Mouse (Mus musculus) heart, embryonic 11.5 days (tissue): ENCODE data around the gene Grap. TPM values are rescaled to one million over a fixed set of nuclear protein-coding genes. Genes with fewer than 3 reads are reported as not detected.
A peak's percentile ranks its signal among the peaks of the same experiment; 100 is the strongest.

Experiments used
- ATAC-seq: fragments of 200-750 bp; cut with Nextera tagmentation; replicated peaks from 2 replicates; pipeline ENCODE4 v1.8.0; 2017; ENCODE audit warnings: moderate library complexity; ENCODE audit not compliant: insufficient number of reproducible peaks, low FRiP score, low TSS enrichment
- H3K27ac ChIP-seq: fragments of 300-500 bp; sonication (generic); 2 replicates; pipeline ENCODE4 v1.5.1; 2014; ENCODE audit warnings: mild to moderate bottlenecking, low read depth, low read length
- H3K27me3 ChIP-seq: fragments of 300-500 bp; sonication (generic); 2 replicates; pipeline ENCODE4 v1.6.1; 2014; ENCODE audit warnings: mild to moderate bottlenecking, low read length, mixed read lengths; ENCODE audit not compliant: control insufficient read depth, insufficient read depth
- H3K36me3 ChIP-seq: fragments of 300-500 bp; sonication (generic); 2 replicates; pipeline ENCODE4 v1.6.1; 2014; ENCODE audit warnings: mild to moderate bottlenecking, low read length, moderate library complexity, mixed read lengths; ENCODE audit not compliant: control insufficient read depth, insufficient read depth
- H3K4me1 ChIP-seq: fragments of 300-500 bp; sonication (generic); 2 replicates; pipeline ENCODE4 v1.6.1; 2014; ENCODE audit warnings: low read length; ENCODE audit not compliant: control insufficient read depth, insufficient read depth
- H3K4me2 ChIP-seq: fragments of 300-500 bp; sonication (generic); 2 replicates; pipeline ENCODE4 v1.6.1; 2014; ENCODE audit warnings: mild to moderate bottlenecking, moderate library complexity
- H3K4me3 ChIP-seq: fragments of 300-500 bp; sonication (generic); 2 replicates; pipeline ENCODE4 v1.5.1; 2014; ENCODE audit warnings: low read depth, low read length
- H3K9ac ChIP-seq: fragments of 300-500 bp; sonication (generic); 2 replicates; pipeline ENCODE4 v1.6.1; 2014; ENCODE audit warnings: mild to moderate bottlenecking, low read depth, low read length, moderate library complexity
- H3K9me3 ChIP-seq: fragments of 300-500 bp; sonication (generic); replicated peaks from 2 replicates; pipeline ENCODE4 v1.6.1; 2016; ENCODE audit warnings: low read length; ENCODE audit not compliant: control insufficient read depth
- WGBS: fragments of 180-500 bp; shearing (Covaris S2); extraction: QIAGEN DNeasy Blood & Tissue Kit; methylation state at CpG from one replicate; pipeline ENCODE4 v1.1.7; 2014; ENCODE audit not compliant: insufficient replicate concordance; 5-methylcytosine and 5-hydroxymethylcytosine counted together
- polyA plus RNA-seq: library from polyadenylated mRNA; unstranded; fragments of >200 nt; fragmentation: Nextera tagmentation; extraction: Ambion mirVana; gene quantifications from 2 replicates; pipeline ENCODE4 v1.2.1, GENCODE M21; 2014

The Grap gene
- polyA plus RNA-seq, 1 experiment from 2014 or later, result 7.3 TPM

DNA sequence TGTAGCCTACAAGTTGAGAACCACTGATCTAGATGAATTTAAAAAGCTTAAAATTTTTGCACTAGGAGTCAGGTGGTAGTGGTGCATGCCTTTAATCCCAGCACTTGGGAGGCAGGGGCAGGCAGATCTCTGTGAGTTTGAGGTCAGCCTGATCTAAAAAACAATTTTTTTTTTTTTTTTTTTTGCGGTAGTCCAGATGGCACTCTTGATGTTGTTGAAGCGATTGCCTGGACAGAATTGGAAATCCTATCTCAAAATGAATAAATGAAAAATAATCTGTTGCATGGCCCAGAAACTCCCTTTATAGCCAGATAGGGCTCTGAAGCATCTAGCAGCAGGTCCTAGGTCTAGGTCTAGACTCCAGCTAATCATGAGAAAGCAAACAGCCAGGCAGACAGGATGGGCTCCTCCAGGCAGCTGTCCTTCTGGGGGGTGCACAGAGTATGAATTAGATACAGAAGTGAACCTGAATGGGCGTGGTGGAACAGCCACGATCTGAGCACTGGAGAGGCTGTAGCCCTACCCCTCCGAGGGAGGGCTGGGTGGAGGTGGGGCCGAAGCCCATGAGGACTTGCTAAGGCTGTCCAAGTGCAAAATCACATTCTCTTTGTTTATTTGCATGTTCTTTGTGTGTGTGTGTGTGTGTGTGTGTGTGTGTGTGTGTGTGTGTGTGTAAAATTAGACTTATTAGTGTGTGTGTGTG is 3.2 kb downstream of the Grap start:
- Histone ChIP-seq H3K4me1 (no peaks in the 10 kb centered on the region), H3K27me3 (0 out of 2 replicates have a peak, but pooled peaks cover 2% of the 10 kb centered on the region), H3K27ac (no peak overlapping the region), H3K4me3 (no peak overlapping the region), H3K36me3 (no peaks in the 10 kb centered on the region), H3K4me2 (no peak overlapping the region), H3K9ac (no peak overlapping the region), H3K9me3 (no peaks in the 10 kb centered on the region)
- WGBS, result 66% methylated on average over 6 of the region's 6 CpGs
- ATAC-seq, result no peak

DNA sequence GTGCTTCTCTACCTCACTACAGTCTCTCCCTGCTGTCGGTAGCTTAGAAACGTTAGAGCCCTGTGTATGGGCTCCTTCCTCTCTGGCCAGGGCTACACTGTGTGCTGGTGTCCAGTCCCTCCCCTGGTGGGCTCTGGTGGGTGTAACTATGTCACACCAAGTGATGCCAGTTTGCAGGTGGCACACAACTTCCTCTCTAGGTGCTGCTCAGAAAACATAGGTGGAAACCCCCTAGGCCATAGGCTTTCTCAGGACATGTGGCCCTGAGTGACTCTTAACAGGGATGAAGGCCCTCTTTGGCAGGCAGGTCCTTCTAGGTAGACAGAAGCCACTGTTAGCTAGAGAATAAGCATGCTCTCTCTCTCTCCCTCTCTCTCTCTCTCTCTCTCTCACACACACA is 4.4 kb downstream of the Grap start:
- Histone ChIP-seq H3K4me2 (no peak overlapping the region), H3K9me3 (no peaks in the 10 kb centered on the region), H3K27me3 (0 out of 2 replicates have a peak, but pooled peaks cover 4% of the 10 kb centered on the region), H3K27ac (no peak overlapping the region), H3K36me3 (no peaks in the 10 kb centered on the region), H3K9ac (no peak overlapping the region), H3K4me3 (no peak overlapping the region), H3K4me1 (no peaks in the 10 kb centered on the region)
- 63% methylated on average over 2 of the region's 2 CpGs for WGBS
- ATAC-seq, result no peak

DNA sequence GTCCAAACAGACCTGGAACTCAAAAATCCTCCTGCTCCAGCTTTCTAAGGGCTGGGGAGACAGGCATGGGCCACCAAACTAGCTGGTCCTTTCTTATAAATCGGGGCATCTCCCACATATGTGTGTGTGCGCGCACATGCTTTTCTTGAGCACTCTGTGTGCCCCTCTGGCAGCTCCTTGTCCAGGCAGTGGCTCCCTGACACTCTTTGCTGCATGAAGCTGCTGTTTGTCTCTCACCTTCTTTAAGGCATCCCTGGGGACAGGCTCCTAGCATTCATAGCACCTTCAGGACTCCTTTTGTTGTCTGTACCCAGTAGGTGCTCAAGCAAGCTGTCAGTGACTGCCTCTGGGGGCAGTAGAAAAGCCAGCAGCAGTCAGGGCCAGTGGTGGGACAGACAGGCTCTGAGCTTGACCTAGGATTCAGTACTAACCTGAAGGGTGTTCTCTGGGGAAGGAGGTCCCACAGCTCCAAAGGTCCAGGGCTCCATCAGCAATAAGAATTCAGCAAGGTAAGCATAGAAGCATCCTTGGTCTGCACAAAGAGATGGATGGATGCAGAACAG is 5.4 kb downstream of the Grap start:
- H3K4me3 ChIP-seq, result no peak overlapping the region
- no peak overlapping the region for H3K27ac ChIP-seq
- 86% methylated on average over 3 of the region's 3 CpGs for WGBS
- no peak for ATAC-seq
- no peak overlapping the region for H3K4me2 ChIP-seq
- no peaks in the 10 kb centered on the region for H3K4me1 ChIP-seq
- no peak overlapping the region; the same call in 1 of the 2 replicates for H3K9ac ChIP-seq
- no peaks in the 10 kb centered on the region for H3K9me3 ChIP-seq
- no peaks in the 10 kb centered on the region for H3K36me3 ChIP-seq
- H3K27me3 ChIP-seq, result 0 out of 2 replicates have a peak, but pooled peaks cover 4% of the 10 kb centered on the region

DNA sequence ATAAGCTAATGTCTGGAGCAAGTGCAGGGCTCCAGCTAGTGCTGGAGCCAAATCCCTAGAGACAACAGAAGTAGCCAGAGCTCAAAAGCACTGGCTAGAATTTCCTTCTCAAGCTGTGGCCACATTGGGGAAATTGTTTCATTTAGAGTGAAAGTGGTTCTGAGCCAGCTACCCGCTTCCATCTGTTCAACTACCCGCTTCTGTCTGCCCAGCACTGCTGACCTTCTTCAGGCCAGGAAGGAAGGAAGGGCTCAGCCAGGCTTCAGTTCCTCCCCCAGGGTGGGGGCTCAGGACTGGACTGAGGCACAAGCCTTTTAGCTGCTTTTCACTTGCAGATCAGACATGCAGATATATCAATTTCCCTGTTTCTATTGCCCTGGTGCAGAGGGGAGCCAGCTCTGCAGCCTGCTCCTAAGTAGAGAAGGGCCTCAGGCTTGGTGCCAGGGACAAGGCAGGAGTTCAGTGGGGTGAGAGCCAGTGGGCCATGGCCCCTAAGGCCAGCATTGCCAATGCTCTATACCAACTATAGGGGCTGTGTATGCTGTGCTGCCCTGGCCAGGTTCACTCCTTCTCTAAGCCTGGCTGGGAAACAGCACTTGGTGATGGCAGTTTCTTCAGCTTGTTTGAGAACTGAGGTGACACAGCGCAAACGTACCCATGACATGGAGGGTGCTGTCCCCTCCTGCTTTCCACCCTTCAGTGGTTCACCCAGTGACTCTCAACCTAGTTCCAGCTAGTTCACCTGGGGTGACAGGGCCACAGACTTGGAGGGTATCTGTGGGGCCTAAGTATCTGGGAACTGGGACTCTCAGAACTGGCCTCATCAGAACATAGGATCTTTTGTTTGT is 6.2 kb downstream of the Grap start:
- Histone ChIP-seq H3K9me3 (no peaks in the 10 kb centered on the region), H3K36me3 (no peaks in the 10 kb centered on the region), H3K9ac (no peak overlapping the region), H3K27ac (no peak overlapping the region), H3K27me3 (0 out of 2 replicates have a peak, but pooled peaks cover 4% of the 10 kb centered on the region), H3K4me2 (no peak overlapping the region), H3K4me1 (no peaks in the 10 kb centered on the region), H3K4me3 (no peak overlapping the region)
- no peak for ATAC-seq
- 71% methylated on average over 4 of the region's 4 CpGs for WGBS

DNA sequence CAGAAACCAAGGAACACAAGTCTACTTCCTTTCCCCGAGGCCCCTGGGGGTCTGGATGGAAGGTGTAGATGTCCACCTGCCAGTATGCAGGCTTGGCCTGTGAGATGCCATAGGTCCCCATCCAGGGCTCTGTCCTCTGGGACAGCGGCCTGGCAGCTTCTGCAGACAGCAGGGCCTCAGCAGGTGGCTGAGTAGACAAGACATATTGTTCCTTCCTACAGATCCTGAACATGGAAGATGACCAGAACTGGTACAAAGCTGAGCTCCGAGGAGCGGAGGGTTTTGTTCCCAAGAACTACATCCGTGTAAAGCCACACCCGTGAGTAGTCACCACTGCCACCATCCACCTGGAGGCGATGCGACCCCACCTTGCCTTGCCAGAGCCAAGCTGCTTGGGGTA is 6.9 kb downstream of the Grap start:
- H3K9ac ChIP-seq, result no peak overlapping the region
- no peak overlapping the region for H3K4me2 ChIP-seq
- no peak overlapping the region for H3K4me3 ChIP-seq
- no peaks in the 10 kb centered on the region for H3K4me1 ChIP-seq
- H3K27ac ChIP-seq, result no peak overlapping the region
- 0 out of 2 replicates have a peak, but pooled peaks cover 4% of the 10 kb centered on the region for H3K27me3 ChIP-seq
- ATAC-seq, result no peak
- H3K36me3 ChIP-seq, result no peaks in the 10 kb centered on the region
- no peaks in the 10 kb centered on the region for H3K9me3 ChIP-seq
- 82% methylated on average over 8 of the region's 8 CpGs for WGBS

DNA sequence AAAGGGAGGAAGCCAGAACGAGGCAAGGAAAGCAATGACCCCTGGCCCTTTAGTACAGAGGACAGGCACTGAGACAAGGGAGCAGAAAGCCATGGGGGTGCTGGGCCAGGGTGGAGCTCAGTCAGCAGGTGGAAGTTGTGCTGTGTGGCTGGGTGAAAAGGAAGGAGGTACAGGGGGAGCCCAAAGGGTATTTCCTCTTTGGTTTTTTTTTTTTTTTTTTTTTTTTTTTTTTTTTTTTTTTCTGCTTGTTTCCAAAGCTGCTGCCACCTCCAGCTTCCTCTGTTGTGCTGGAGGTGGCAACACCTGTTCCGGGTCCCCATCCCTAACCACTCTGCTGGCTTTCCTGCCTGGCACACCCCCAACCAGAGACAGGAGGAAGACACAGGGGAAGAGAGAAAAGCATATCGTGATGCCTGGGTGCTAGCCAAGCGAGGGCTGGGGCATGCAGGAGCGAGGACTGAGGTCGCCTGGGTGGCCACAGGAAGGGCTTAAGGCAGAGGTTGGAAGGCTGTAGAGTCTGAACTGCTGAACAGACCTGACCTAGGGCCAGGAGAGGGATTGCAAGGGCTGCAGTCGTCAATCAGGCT is 7.8 kb downstream of the Grap start:
- Histone ChIP-seq H3K9me3 (no peaks in the 10 kb centered on the region), H3K4me1 (no peaks in the 10 kb centered on the region), H3K27ac (no peak overlapping the region), H3K9ac (no peak overlapping the region), H3K27me3 (0 out of 2 replicates have a peak, but pooled peaks cover 4% of the 10 kb centered on the region), H3K4me3 (no peak overlapping the region), H3K36me3 (no peaks in the 10 kb centered on the region), H3K4me2 (no peak overlapping the region)
- WGBS, result 71% methylated on average over 7 of the region's 7 CpGs
- ATAC-seq, result no peak

DNA sequence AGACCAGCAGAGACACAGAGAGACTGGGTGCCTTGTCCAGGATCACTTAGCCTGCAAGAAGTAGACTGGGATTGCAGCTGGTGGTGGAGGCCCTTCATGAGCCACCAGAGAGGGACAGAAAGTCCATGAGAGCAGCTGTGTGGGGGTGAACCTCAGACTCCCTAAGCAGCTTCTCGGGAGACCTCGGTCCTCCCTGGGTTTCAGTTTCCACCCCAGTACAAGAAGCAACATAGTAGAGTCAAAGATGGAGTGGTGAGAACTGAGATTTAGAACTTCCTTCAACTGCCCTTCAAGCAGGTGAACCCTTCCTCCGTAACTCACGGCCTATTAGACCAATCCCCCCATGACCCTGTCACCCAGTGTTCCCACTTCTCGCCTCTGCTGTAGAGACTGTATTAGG is 9.1 kb downstream of the Grap start:
- H3K27me3 ChIP-seq, result 0 out of 2 replicates have a peak, but pooled peaks cover 4% of the 10 kb centered on the region
- H3K4me1 ChIP-seq, result no peaks in the 10 kb centered on the region
- no peak overlapping the region for H3K4me2 ChIP-seq
- no peaks in the 10 kb centered on the region for H3K9me3 ChIP-seq
- WGBS, result 90% methylated on average over 5 of the region's 5 CpGs
- H3K9ac ChIP-seq, result no peak overlapping the region
- H3K36me3 ChIP-seq, result no peaks in the 10 kb centered on the region
- no peak overlapping the region for H3K27ac ChIP-seq
- no peak for ATAC-seq
- no peak overlapping the region for H3K4me3 ChIP-seq

DNA sequence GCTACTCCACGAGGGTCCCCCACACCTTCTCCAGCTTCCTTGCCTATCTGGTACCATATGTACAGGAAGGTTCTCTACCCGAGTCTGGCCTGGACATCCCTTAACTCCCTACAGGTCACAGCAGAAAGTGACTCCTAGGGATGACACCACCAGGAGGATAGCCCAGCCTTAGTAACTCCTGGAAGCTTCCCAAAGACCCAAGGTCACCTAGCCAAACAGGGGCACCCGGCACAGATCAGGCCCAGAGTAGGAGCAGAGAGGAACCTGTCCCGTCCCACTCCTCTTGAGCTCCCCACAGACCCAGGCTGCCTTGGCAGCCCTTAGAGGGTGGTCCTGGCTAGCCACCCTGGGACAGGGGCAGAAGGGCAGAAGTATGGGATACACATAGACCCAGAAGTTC is 12.3 kb downstream of the Grap start:
- H3K4me3 ChIP-seq, result no peak overlapping the region
- H3K9me3 ChIP-seq, result no peaks in the 10 kb centered on the region
- no peaks in the 10 kb centered on the region for H3K36me3 ChIP-seq
- no peaks in the 10 kb centered on the region; the same call in 1 of the 2 replicates for H3K4me1 ChIP-seq
- H3K27ac ChIP-seq, result no peak overlapping the region
- H3K27me3 ChIP-seq, result 0 out of 2 replicates have a peak, but pooled peaks cover 2% of the 10 kb centered on the region
- H3K9ac ChIP-seq, result 0 out of 2 replicates have a peak overlapping the region, but pooled peaks have one; percentile 16
- WGBS, result 70% methylated on average over 4 of the region's 4 CpGs
- ATAC-seq, result no peak
- H3K4me2 ChIP-seq, result no peak overlapping the region
